Mouse (Mus musculus) E14TG2a.4 (cell line): ENCODE data around the gene Abtb1.

Experiments used
- CTCF ChIP-seq: conservative IDR thresholded peaks from 2 replicates; pipeline ENCODE4 v1.5.1; 2014; ENCODE audit warnings: low read length
- POU5F1 ChIP-seq: IDR thresholded peaks from 2 replicates; pipeline ENCODE4 v1.6.1; 2014; ENCODE audit warnings: low read length, borderline replicate concordance

DNA sequence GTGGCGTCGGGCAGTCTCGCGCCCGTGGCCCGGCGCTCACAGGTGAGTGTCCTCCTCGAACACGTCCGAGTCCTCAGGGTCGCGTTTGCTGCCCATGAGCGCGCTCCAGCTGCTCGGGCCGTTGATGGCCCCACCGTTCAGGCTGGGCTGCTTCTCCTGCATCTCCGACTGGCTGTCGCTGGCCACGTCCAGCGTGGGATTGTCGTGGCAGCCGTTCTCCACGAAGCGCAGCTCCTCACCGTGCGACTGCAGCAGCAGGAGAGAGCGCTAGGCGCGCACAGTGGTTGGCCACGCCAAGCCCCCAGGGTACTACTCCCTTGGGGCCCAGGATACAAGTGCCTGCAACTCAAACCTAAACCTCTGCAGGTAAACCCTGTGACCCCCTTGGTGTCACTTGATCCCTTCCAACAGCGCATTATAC is 957 bp upstream of the Abtb1 start:
- TF ChIP-seq CTCF (no peak), POU5F1 (no peak)
